Mouse (Mus musculus) mouse embryonic stem cell (cell line): ENCODE measurements around the gene Tcn2.
"Not testable (repeated sequence)": the region's sequence is repeated elsewhere in the genome, so short reads cannot be mapped to it uniquely, and the experiment has no call there.

Source experiments
- in situ Hi-C, 2 experiments: fragments of 300-500 bp; cut with MboI; formaldehyde crosslinking; loops; 1 replicate in 1 of 2; 3 replicates in 1 of 2; pipeline ENCODE4 v1.14.3; 2019 to 2020; ENCODE audit warnings: low sequenced_read_pairs in 2 of 2, low pct_unique_long_range_greater_than_20kb in 1 of 2, mixed read lengths in 1 of 2; ENCODE audit not compliant: unreplicated experiment in 1 of 2

Tcn2 gene

DNA sequence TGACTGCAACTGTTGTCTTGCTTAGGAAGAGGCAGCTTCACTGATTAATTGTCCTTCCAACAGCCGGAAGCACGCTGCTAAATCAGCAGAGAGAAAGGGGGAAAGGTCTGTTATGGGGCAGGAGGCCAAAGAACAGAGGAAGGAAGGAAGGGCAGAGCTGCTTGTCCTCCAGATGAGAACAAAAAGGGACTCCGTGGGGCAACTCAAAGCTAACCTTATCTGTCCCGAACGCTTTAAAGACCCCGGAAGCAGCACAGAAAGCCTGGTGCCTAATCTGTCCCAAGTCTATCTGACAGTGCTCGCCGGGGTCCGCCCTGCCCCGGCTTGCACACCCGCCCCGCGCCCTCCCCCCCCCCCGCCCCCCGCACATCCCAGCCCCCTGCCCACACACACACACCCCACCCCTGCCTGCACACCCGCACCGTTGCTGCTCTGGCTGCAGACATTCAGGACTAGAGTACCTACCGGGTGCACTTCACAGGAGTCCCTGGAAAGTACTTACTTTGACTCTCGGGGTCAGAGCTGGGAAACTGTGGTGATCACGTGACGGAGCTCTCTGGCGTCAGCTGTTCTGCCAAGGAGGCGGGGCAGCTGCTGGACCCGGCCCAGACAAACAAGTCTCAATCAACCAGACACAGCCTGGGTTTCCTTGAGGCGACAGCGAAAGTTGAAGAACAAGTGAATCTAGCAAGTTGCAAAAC lies at the start of gene Tcn2:
Tcn2 (minus strand) TSS at position 649 of the 701 bp plus-strand sequence.
- in situ Hi-C loops, result no loop called here

DNA sequence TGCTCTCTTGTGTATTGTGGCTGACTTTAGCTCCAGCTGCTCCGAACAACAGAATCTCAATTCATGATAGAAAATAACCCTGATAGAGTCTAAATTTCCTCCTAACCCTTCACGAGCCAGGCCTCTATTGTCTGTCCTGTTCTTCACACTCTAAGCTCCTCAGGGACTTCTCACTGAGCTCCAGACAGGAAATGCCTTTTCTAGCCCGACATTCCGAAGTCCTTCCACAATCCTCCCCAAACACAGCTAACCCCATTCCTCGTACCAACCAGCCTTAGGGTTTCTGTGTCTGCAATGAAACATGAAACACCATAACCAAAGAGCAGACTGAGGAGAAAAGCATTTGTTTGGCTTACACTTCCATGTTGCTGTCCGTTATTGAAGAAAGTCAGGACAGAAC lies 49.6 kb upstream of the Tcn2 start:
- in situ Hi-C loops, result no loop called here

DNA sequence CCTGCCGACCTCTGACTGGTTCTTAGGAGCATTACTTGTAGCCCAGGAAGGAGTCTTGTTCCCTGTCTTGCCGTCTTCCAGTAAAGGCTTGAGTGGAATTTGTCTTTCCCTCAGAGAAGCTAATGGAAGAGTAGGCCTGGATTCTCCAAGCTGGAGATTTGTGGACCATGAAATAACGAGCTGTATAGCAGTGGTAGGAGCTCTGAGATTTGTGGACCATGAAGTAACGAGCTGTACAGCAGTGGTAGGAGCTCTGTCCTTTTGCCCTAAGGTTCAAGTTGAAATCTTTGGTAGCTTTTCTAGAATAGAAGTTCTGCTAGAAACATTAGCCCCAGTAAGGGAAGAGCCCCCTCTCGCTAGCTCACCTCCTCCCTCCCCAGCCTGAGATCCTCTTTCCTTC lies 46.5 kb upstream of the Tcn2 start:
- in situ Hi-C loops, result no loop called here

DNA sequence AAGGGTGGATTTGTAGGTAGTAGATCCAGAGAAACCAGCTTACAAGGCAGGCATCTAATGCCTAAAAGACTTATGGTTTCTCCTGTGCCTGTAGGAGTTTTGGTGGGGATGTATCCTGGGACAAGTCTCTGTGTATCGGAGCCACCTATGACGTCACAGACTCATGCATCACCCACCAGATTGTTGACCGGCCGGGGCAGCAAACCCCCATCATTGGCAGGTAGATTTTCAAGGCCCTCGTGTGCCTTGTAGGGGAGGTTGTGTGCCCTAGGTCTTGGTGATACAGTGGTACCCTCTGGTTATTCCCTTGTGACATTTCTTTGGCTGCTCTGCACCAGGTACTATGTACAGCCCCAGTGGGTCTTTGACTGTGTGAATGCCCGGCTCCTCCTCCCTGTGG lies 44.7 kb upstream of the Tcn2 start, which contains the start of gene 4930556J24Rik:
4930556J24Rik (minus strand) TSS at position 101 of the 400 bp plus-strand sequence.
- in situ Hi-C loops, result no loop called here

DNA sequence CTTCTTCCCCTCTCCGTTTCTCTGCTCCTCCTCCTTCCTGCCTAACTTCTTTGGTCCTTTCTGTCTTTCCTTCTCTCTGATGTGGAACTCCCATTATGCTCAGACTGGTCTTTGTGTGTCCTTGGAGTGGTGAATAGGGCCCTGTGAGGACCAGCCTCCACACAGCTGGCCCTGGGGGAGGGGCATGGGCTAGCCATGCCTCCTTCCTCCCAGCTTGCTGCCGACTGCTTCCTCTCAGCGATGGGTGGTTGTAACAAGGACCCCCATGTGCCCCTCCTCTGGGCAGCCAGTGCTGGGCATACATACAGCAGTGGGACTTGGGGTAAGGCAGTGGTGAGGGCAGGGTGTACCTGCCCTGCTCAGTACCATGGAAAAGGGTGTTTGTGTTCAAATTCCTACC lies 42.4 kb upstream of the Tcn2 start:
- in situ Hi-C loops, result no loop called here

DNA sequence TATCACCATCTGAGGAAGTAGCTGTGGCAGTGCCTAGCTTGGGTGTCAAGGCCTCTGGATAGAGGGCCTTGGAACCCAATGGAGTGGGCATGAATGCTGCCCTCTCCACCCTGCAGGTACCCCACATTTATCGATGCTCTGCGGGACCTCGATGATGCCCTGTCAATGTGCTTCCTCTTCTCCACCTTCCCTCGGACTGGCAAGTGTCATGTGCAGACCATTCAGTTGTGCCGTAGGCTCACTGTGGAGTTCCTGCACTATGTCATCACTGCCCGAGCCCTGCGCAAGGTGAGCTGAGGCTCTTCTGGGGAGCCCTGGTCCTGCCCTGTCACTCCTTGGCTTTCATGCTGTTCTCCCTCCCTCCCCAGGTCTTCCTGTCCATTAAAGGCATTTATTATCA lies 41.1 kb upstream of the Tcn2 start:
- in situ Hi-C loops, result no loop called here

DNA sequence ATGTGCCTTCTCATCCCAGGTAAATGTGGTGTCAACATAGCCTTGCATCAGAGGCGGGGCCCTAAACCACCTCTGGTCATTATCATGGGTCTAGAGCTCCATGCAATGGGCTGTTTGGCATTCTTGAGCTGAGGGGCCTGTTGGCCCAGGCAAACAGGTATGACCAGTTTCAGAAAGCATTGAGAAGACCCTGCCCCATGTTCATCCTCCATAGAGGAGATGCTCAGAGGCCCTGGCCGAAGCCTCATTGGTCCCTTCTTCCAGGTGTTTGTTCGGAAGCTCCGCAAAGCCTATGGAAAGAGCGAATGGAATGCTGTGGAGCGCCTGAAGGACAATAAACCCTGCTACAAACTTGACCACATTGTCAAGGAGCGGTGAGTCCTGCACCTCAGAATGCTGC lies 38.4 kb upstream of the Tcn2 start:
- in situ Hi-C loops, result no loop called here

DNA sequence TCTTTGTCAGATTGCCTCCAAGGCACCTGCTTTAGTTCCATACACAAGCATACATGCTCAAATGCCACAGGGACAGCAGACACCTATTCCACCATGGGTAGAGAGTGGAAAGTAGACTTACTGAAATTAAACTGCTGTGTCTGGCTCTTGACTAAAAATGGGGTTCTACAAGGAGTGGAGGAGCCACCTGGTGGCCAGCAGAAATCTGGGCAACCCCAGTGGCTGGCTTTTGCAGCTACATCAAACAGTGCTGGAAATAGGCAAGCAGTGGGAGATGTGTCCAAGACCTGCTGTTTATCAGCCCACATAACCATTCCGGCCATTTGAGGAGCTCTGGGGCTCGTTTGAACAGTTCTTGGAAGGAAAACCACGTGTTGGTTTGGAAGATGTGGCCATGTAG lies 37.9 kb upstream of the Tcn2 start:
- in situ Hi-C loops, result no loop called here

DNA sequence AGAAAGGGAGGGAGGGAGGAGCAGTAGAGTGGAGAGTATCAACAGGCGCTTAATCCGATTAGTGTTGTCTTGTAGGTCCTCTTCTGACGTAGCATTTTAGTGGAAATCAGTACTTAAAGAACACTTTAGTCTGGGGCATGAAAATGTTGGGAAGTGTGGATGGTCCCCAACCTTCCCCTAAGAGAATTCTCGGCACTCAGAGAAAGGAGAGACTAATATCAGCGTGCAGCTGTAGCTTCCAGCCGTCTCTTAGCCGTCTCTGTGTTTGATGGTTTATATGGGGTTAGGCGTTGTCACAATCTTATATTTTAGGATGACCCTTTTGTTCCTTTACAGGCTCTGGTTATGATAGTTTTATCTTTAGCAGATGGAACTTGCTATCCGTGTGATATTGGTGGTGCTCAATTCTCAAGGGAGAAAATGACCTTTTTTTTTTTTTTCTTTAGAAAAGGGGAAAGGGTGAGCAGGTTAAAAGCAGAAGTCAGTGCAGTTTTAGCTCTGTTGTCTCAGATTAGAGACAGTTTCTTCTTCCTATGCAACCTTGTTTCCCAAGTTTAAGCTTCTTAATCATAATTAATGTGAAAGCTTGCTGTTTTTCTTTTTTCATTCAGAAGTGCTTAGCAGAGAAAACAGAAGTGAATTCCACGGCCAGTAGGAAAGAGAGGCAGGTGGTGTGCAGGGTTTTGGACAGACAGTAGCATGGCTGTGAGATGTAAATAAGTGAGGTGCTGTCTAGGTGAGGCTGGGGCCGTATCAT lies 32.6 kb upstream of the Tcn2 start:
- in situ Hi-C loops, result no loop called here

DNA sequence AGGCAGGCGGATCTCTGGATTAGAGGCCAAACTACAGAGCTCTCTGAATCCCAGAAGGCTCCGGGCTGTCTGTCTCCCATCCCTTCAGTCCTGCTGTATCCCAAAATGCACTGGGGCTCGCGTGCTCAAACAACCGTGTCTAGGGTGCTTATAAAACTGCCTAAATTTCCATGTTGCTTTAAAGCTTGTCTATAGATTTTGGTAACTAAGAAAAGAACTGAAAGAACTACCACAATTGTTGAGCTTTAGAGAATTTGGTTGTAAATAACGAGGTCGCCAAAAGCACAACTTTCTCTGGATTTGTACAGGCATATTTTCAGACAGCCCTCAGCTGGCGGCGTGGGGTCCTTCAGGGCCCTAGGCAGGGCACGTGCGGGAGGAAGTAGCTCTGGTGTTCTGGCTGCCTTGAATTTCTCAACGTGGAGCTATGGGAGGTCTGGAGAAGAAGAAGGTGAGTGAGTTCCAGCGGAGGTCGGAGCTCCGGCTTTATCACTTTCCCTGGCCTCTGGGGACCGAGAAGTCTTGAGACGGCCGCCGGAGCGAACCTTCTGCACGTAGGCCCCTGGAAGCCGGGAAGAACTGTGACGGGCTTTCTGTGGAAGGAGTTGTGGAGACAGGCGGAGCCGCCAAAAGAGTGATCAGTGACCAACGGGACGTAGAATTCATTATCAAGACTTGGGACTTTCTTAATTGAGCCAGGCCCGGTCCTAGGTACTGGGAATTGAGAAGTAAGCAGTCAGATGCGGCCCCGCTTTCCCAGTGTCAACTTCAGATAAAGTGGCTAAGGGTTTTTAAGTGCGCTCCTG lies 31.9 kb upstream of the Tcn2 start, which contains the start of gene Pes1:
Pes1 (plus strand) TSS at position 366 of the 806 bp plus-strand sequence.
- in situ Hi-C loops, result no loop called here

DNA sequence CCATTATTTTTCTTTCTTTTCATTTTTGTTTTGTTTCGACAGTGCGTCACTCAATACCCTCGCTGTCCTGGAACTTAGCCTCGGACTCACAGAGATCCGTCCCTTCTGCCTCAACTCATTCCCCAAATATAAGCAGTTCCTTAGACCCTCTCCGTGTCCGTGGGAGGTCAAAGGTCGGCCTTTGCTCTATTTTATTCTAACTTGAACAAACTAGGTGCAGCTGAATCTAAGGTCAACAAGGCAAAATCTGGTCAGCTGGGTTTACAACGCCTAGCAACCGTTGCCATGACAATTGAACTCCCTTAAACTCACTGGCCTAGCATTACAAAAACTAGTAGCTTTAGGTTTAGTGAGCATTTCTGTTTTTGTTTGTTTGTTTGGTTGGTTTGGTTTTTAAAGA lies 31.2 kb upstream of the Tcn2 start:
- in situ Hi-C loops, result no loop called here

DNA sequence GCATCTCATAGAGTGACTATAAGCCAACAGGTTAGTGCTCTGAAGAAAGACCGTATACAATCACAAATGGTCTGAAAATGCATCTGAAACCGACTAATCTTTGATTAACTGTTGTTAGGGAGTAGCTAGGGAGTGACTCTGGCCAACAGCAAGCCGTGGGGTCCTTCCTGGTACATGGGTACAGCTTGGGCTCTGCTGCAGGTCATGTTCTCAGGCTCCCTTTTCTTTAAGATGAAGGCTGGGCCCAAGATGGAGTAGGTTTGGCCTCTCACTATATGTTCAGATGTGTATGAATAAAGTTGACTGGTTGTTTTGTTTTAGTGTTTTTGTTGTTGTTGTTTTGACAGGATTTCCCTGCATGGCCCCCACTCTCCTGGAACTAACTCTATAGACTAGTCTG lies 29.8 kb upstream of the Tcn2 start:
- in situ Hi-C loops, result no loop called here

DNA sequence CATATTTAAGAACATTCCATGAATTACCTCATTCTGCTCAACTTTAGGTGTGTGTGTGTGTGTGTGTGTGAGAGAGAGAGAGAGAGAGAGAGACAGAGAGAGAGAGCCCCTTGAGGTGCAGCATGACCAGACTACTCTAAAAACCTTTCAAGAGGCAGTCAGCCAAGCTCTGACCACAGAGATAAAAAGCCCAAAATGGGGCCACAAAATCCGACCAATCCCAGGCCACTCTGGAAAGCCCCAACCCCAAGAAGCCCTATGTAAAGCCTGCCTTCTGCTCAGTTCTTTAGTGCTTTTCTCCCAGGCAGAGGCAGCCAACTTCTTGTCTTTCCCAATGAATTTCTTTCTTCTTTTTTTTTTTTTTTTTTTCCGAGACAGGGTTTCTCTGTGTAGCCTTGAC lies 28.9 kb upstream of the Tcn2 start:
- in situ Hi-C loops, result no loop called here

DNA sequence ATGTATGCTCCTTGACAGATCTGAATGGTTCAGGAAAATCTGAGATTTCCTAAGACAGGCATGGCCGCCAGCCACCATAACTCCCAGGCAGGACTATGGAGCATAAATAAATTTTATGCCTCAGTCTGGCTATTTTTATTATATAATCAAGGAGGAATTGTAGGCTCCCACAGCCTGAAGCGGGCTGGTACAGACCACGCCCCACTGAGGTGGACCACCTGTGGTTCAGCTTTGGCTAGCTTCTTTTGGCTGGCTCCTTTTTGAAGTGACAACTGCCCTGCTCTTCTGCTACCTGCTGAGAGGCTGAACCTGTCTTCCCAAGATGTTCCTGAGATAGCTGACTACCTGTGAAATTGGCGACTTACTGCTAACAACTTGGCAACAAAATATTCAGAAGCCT lies 23.4 kb upstream of the Tcn2 start:
- in situ Hi-C loops, result not testable (repeated sequence)

DNA sequence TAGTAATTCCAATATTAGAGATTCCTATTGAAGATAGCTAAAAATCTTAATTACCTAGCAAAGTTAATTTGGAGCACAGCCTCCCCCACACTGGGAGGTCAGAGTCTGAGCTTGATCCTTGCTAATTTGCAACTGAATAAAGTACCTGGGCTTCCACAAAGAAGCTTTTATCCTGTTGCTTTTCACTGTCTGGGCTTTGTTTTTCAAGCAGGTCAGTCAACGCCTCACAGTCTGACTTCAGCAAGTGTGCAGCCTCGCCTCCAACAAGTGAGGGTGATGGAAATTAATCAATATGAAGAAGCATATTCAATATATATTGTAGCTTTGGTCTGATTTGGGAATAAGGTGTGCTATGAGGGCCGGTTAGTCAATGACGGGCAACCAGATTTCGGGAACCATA lies 22.9 kb upstream of the Tcn2 start:
- in situ Hi-C loops, result not testable (repeated sequence)

DNA sequence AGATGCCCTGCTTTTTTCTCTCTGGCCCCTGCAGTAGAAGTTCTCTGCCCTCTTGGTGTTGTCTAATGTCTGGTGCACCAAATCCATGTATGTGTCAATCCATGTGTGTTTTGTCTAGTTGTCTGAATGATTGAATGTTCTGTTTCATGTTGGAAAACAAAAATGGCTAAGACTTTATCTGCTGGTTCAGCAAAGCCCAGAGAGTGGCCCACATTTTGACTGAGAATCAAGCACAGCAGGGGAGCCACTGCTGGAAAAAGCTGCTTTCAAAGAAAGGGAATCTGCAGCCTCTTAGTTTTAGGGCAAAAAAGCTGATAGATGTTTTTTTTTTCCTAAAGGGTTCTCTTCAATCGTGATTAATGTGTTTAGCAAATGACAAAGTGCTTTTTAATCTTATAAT lies 14.4 kb upstream of the Tcn2 start:
- in situ Hi-C loops, result no loop called here

DNA sequence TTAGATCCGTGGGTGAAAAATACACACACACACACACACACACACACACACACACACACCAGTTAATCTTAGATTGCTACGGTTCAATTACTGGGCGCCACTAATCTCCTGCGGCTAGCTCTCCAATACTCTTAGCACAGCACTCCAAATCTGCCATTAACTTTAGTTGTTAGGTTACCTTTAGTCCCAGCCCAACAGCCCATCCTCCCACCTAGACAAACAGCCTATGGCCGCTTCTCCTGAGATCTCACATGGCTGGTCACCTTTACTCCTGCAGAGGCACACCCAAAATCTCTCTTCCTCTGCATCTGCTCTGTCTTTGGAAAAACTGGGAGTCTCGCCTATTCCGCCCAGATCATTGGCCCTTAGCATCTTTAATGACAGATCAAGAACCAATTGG lies 9.4 kb upstream of the Tcn2 start:
- in situ Hi-C loops, result no loop called here

DNA sequence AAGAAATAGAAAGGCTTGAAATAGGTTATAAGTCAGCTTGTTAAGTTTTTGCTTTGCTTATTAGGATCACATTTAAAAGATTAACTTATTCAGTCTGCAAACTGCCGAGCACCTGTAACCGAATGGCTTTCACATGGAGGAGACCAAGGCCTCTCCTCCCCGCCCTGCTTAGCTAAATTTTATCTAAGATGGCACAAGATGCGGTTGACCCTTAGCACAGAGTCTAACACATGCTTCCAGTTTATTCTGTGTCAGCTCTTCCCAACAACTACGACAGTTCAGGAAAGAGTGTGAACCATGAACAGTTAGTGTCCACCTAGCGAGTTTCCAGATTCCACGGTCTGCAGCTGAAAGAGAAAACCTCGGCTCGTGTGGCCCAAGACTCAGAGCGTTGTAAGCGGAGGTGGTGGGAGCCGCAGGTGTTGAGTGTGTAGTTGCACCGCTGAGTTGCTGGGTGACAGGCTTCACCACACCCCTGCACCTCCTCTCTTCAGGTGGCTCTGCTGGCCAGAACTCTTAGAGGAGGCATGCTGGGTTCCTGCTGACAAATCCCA lies 5.4 kb upstream of the Tcn2 start:
- in situ Hi-C loops, result no loop called here

DNA sequence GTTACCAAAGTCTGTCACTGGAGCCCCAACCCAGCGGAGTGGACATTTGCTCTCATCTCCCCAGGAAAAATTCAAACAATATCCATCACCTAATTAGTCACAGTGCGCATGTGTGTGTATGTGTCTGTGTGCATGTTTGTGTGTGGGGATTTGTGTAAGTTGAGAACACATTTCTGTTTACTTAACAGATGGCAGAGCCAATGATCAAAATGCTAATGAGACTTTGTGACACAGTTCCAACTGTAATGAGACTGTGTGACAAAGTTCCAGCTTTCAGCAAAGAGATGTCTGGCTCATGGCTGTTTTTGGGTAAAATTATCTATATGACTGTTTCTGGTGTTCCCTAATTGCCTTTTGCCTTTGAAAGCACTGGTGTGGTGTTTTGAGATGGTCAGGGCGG lies 4.4 kb upstream of the Tcn2 start:
- in situ Hi-C loops, result no loop called here
